Mouse (Mus musculus) gastrocnemius, postnatal 4 days (tissue): ENCODE measurements around the gene Krtap7-1. TPM values are rescaled to one million over a fixed set of nuclear protein-coding genes. Genes with fewer than 3 reads are reported as not detected.

Experiments used
- DNase-seq, 2 experiments: peaks; one replicate each; pipeline ENCODE4 v3.0.0; 2021 to 2022; ENCODE audit warnings: low spot score in 2 of 2, mixed read lengths in 2 of 2
- long read RNA-seq, 2 experiments: library from polyadenylated mRNA; stranded (forward); transcript quantifications; one replicate each; pipeline ENCODE4 v2.0.0; 2021
- total RNA-seq, 2 experiments: library from RNA; stranded (reverse); gene quantifications; 2 replicates each; pipeline ENCODE4 v1.2.3; 2021

The Krtap7-1 gene
- not detected for total RNA-seq
- long read RNA-seq, experiment 1, result 0 reads
- long read RNA-seq, experiment 2, result 0 reads

- DNase-seq, result no peak
Measured at GRCm38 (mm10) chr16:89508223-89508622, at the start of gene Krtap7-1. Krtap7-1 (minus strand) TSS chr16:89508323.

GRCm38 (mm10) chr16:89550298-89550697, 42.2 kb upstream of the Krtap7-1 start:
- DNase-seq, result no peak

GRCm38 (mm10) chr16:89538031-89538484, 29.9 kb upstream of the Krtap7-1 start:
- DNase-seq, result no peak

- DNase-seq, result no peak
Measured at GRCm38 (mm10) chr16:89537349-89537748, 29.2 kb upstream of the Krtap7-1 start.

GRCm38 (mm10) chr16:89530547-89530946, 22.4 kb upstream of the Krtap7-1 start:
- DNase-seq, result no peak

- no peak for DNase-seq
Measured at GRCm38 (mm10) chr16:89529846-89530245, 21.7 kb upstream of the Krtap7-1 start.

GRCm38 (mm10) chr16:89528380-89528779, 20.3 kb upstream of the Krtap7-1 start:
- DNase-seq, result no peak

- DNase-seq, result no peak
Measured at GRCm38 (mm10) chr16:89520996-89521395, 12.9 kb upstream of the Krtap7-1 start.

GRCm38 (mm10) chr16:89520555-89520954, 12.4 kb upstream of the Krtap7-1 start:
- no peak for DNase-seq

- DNase-seq, result no peak
Measured at GRCm38 (mm10) chr16:89520091-89520490, 12.0 kb upstream of the Krtap7-1 start.

GRCm38 (mm10) chr16:89517635-89518034, 9.5 kb upstream of the Krtap7-1 start:
- DNase-seq, result no peak

GRCm38 (mm10) chr16:89513431-89513830, 5.3 kb upstream of the Krtap7-1 start:
- no peak for DNase-seq

GRCm38 (mm10) chr16:89503571-89503970, 4.6 kb downstream of the Krtap7-1 start:
- DNase-seq, result no peak

- DNase-seq, result no peak
Measured at GRCm38 (mm10) chr16:89501870-89502269, 6.3 kb downstream of the Krtap7-1 start.

GRCm38 (mm10) chr16:89497002-89497401, 11.1 kb downstream of the Krtap7-1 start:
- no peak for DNase-seq

GRCm38 (mm10) chr16:89495394-89496153, 12.5 kb downstream of the Krtap7-1 start:
- no peak for DNase-seq

GRCm38 (mm10) chr16:89487852-89488251, 20.3 kb downstream of the Krtap7-1 start, which contains the start of gene Krtap8-1:
Krtap8-1 (minus strand) TSS chr16:89487952.
- DNase-seq, result no peak

GRCm38 (mm10) chr16:89477679-89478314, 30.3 kb downstream of the Krtap7-1 start:
- no peak for DNase-seq

GRCm38 (mm10) chr16:89461189-89461588, 46.9 kb downstream of the Krtap7-1 start:
- no peak for DNase-seq
